Mouse (Mus musculus) lung, adult 2 months (tissue): ENCODE measurements around the gene Upb1. TPM values are rescaled to one million over a fixed set of nuclear protein-coding genes. Genes with fewer than 3 reads are reported as not detected.
"Not testable (repeated sequence)": the region's sequence is repeated elsewhere in the genome, so short reads cannot be mapped to it uniquely, and the experiment has no call there.

Experiments
- DNase-seq: peaks from one replicate; pipeline ENCODE4 v3.0.0; 2022
- H3K4me1 ChIP-seq: fragments of 200-500 bp; 2 replicates; pipeline ENCODE4 v1.6.1; 2011; ENCODE audit warnings: low read length; ENCODE audit not compliant: control insufficient read depth, insufficient read depth
- H3K4me3 ChIP-seq: fragments of 200-500 bp; replicated peaks from 2 replicates; pipeline ENCODE3; 2011; ENCODE audit warnings: low read depth, mild to moderate bottlenecking, control low read depth, low read length; ENCODE audit errors: extremely low read depth
- CTCF ChIP-seq: fragments of 200-500 bp; IDR thresholded peaks from 2 replicates; pipeline ENCODE4 v1.5.1; 2011; ENCODE audit warnings: mild to moderate bottlenecking, low read length, control low read depth; ENCODE audit not compliant: insufficient read depth
- POLR2A ChIP-seq: fragments of 200-500 bp; IDR thresholded peaks from 2 replicates; pipeline ENCODE4 v1.6.1; 2011; ENCODE audit warnings: low read depth, mild to moderate bottlenecking, control low read depth, low read length, borderline replicate concordance; ENCODE audit errors: extremely low read depth
- whole genome bisulfite sequencing: fragments of 180-500 bp; shearing (Covaris S2); methylation state at CpG from one replicate; pipeline ENCODE4 v1.1.7; 2018; 5-methylcytosine and 5-hydroxymethylcytosine counted together
- polyA plus RNA-seq: library from polyadenylated mRNA; depleted of rRNA; stranded (reverse); fragments of >200 nt; gene quantifications from 2 replicates; pipeline ENCODE4 v1.2.3, GENCODE M21; 2012

Gene Upb1
- polyA plus RNA-seq, 1 experiment: 0.59 TPM

GRCm38 (mm10) chr10:75447489-75447888 lies 46.6 kb downstream of the Upb1 start:
- TF ChIP-seq CTCF (no peak), POLR2A (no peak)
- no peak overlapping the region for H3K4me3 ChIP-seq
- 77% methylated on average over 11 of the region's 11 CpGs for WGBS
- H3K4me1 ChIP-seq: peaks cover 5% of the 10 kb centered on the region; the same call in 1 of the 2 replicates
- DNase-seq: no peak

DNA sequence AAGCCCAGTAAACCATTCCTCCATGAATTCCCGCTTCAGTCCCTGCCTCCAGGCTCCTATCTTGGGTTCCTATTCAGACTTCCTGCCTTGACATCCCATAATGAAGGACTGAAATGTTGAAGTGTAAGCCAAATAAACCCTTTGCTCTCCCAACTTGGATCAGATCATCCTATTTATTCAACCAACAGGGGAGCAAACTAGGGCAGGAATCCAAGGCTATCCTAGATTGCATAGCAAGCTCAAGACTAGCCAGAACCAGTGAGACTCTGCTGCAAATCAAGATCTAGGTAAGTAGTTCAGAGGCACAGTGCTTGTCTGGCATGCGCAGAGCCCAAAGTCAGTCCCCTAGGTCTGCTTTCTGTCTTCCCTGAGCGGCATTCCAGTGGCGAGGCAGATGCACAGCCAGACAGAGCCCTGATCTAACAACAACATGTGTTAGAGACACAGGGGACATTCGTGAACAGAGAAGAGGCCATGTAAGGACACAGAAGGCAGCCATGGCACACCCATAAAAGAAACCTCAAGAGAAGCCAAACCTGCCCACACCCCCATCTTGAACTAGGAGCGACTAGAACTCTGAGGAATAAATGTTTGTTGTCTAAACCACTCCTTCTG lies 48.0 kb downstream of the Upb1 start:
- H3K4me1 ChIP-seq: peaks cover 5% of the 10 kb centered on the region; the same call in 1 of the 2 replicates
- WGBS: 70% methylated on average over 6 of the region's 6 CpGs

GRCm38 (mm10) chr10:75450331-75450730 lies 49.4 kb downstream of the Upb1 start:
- peaks cover 5% of the 10 kb centered on the region; the same call in 1 of the 2 replicates for H3K4me1 ChIP-seq
- H3K4me3 ChIP-seq: no peak overlapping the region
- 90% methylated on average over 8 of the region's 8 CpGs for WGBS
- TF ChIP-seq CTCF: no peak
- TF ChIP-seq POLR2A: no peak
- no peak for DNase-seq

More for the DNA sequence above, 48.0 kb downstream of the Upb1 start:
- DNase-seq: no peak
- TF ChIP-seq POLR2A (no peak), CTCF (no peak)
- no peak overlapping the region for H3K4me3 ChIP-seq

DNA sequence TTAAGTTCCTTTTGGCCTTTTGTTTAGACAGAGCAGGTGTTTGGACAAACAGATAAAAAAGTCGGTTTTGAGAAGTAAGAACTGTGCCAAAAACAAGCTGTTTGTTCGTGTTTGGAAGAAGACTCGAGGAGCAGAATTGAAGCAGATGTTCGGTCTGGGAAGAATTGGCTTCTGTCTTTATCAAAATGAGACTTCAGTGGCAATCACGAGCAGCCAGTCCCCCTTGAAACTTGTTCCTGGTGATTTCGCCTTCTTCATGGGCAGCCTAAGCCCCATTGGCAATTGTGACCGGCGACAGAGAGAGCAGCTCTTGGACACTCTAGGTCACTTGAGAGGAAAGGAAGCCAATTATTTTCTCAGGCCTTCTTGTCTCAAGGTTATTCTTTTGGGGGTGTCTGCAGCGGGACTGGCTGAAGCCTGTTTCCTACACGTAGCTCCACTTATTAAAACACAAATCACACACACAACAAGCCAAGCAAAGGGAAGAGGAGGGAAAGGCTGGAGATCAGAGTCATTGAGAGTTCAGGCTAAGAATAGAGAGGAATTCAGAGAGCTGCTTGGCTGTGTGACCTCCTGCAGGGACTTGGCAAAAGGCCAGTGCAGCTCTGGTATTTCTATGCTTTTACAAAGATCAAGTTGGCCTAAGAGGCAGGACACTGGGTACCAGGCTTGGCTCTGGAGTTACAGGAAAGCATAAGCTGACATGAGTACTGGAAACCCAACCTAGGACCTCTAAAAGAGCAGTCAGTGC lies 50.3 kb downstream of the Upb1 start:
- DNase-seq: no peak
- no peak for TF ChIP-seq CTCF
- TF ChIP-seq POLR2A: no peak
- 16% methylated on average over 10 of the region's 10 CpGs for WGBS
- Histone ChIP-seq H3K4me3 (no peak overlapping the region), H3K4me1 (peaks cover 7% of the 10 kb centered on the region)

DNA sequence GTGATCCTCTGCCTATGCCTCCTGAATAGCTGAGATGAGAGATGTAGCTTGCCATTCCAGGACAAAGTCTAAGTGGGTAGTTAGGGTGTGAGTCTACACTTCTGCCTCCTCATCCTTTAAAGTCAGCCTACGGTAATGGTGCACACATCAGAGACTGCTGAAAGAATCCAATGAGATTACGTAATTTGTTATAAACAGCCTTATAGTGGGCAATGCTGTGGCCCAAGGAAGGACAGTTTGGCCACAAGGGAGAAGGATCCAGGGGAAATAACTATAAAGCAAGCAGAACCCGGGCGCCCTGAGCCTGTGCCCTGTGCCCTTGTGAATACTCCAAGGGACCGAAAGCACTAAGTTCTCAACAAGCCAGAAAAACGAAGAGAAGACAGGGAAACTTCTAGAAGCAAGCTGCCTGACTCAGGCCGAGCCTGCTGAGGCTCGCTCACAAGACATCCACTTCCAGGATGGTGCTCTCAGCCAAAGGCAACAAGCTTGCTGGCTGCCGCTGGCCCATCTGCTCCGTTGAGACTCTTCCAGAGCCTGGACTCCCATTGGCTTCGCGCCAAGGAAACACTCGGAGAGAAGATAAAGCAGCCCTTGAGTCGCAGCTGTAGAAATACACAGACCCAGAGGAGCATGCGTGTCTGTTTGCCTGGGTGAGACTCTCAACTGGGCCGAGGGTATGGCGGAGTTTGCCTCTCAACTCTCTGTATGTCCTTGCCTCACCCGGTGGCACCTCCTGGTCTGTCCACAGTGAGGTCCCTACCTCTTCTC lies 55.3 kb downstream of the Upb1 start:
- not testable (repeated sequence) for H3K4me1 ChIP-seq, DNase-seq, H3K4me3 ChIP-seq
- 37% methylated on average over 14 of the region's 18 CpGs for WGBS

DNA sequence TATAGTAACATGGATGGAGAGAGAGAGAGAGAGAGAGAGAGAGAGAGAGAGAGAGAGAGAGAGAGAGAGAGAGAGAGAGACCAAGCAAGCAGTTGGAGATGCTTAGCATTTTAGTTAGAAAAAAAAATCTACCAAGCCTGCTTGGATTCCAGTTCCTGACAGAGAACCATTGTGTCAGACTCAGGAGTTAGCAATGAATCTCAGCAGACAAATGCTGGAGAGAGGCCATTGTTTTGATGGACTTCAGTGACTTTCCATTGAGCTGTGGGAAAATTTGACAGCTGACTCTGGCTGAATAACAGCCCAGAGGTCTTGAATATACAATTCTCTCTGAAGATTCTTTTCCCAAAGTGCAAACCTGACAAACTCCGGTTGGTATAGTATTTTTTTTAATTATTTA lies 56.9 kb downstream of the Upb1 start:
- Histone ChIP-seq H3K4me1 (peaks cover 3% of the 10 kb centered on the region), H3K4me3 (no peak overlapping the region)
- TF ChIP-seq CTCF: no peak
- TF ChIP-seq POLR2A: no peak
- 60% methylated on average over 1 of the region's 1 CpGs for WGBS
- no peak for DNase-seq

DNA sequence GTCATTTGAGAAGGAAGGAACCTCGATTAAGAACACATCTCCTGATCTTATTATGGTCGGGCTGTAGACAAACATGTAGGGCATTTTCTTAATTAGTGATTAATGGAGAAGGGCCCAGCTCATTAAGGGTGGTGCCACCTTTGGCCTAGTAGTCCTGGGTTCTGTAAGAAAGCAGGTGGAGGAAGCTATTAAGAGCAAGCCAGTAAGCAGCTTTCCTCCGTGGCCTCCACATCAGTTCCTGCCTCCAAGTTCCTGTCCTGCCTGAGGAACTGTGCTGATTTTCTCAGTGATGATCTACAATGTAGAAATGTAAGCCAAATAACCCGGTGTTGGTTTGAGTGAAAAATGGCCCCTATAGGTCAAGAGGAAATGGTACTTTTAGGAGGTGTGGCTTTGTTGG lies 57.4 kb downstream of the Upb1 start:
- 68% methylated on average over 4 of the region's 4 CpGs for WGBS

DNA sequence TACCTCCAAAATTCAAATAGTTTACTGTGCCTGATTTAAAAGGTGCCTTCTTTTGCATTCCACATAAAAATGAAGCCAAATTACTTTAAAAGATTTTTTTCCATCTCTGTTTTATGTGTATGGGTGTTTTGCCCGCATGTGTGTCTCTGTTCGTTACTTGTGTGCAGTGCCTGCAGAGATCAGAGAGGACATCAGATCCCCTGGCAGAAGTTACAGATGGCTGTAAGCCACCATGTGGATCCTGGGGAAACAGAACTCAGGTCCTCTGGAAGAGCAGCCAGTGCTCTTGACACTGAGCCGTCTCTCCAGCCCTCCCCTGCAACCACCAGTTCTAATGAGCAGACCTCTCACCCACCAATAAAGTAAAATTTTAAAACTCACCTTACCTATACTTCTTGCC lies 61.8 kb downstream of the Upb1 start:
- DNase-seq: no peak
- H3K4me3 ChIP-seq: no peak overlapping the region
- 83% methylated on average over 3 of the region's 3 CpGs for WGBS

More for the DNA sequence above, 57.4 kb downstream of the Upb1 start:
- DNase-seq: no peak
- Histone ChIP-seq H3K4me3 (no peak overlapping the region), H3K4me1 (peaks cover 3% of the 10 kb centered on the region)
- no peak for TF ChIP-seq POLR2A
- TF ChIP-seq CTCF: no peak

GRCm38 (mm10) chr10:75465781-75466550 lies 65.1 kb downstream of the Upb1 start:
- 32% methylated on average over 6 of the region's 6 CpGs for WGBS
- no peak for TF ChIP-seq CTCF
- TF ChIP-seq POLR2A: no peak
- Histone ChIP-seq H3K4me3 (no peak overlapping the region), H3K4me1 (peaks cover 2% of the 10 kb centered on the region; the same call in 1 of the 2 replicates)
- peak; percentile 26 for DNase-seq

More for the DNA sequence above, 61.8 kb downstream of the Upb1 start:
- TF ChIP-seq POLR2A (no peak), CTCF (no peak)
- H3K4me1 ChIP-seq: peaks cover 2% of the 10 kb centered on the region; the same call in 1 of the 2 replicates
